Mouse (Mus musculus) gastrocnemius, postnatal 14 days (tissue): ENCODE results near the gene 2010111I01Rik. TPM values are rescaled to one million over a fixed set of nuclear protein-coding genes. Genes with fewer than 3 reads are reported as not detected.
"Not testable (repeated sequence)": the region's sequence is repeated elsewhere in the genome, so short reads cannot be mapped to it uniquely, and the experiment has no call there.

Source experiments
- DNase-seq: peaks from one replicate; pipeline ENCODE4 v3.0.0; 2021; ENCODE audit warnings: mixed read lengths
- intact Hi-C: fragments of 180-260 bp; cut with DNase I; formaldehyde crosslinking; loops from one replicate; pipeline ENCODE4 v1.15.1; 2025; ENCODE audit warnings: low total_unique reads
- total RNA-seq, 2 experiments: library from RNA; stranded (reverse); gene quantifications; 2 replicates each; pipeline ENCODE4 v1.2.3; 2021

Gene 2010111I01Rik
- total RNA-seq, 2 experiments from 2014 or later = 54.1 to 54.3 TPM

GRCm38 (mm10) chr13:63066607-63067006, 101.9 kb downstream of the 2010111I01Rik start:
- DNase-seq = no peak
- intact Hi-C loops = no loop called here

GRCm38 (mm10) chr13:63068371-63069136, 103.9 kb downstream of the 2010111I01Rik start:
- no peak for DNase-seq
- intact Hi-C loops = no loop called here

- intact Hi-C loops = no loop called here
- no peak for DNase-seq
Observed at GRCm38 (mm10) chr13:63071874-63072273, 107.2 kb downstream of the 2010111I01Rik start.

GRCm38 (mm10) chr13:63072376-63072775, 107.7 kb downstream of the 2010111I01Rik start:
- DNase-seq = peak; percentile 41
- intact Hi-C loops = no loop called here

GRCm38 (mm10) chr13:63073911-63074675, 109.4 kb downstream of the 2010111I01Rik start:
- intact Hi-C loops = no loop called here
- DNase-seq = no peak

- intact Hi-C loops = no loop called here
- no peak for DNase-seq
Observed at GRCm38 (mm10) chr13:63074676-63074991, 109.9 kb downstream of the 2010111I01Rik start.

- DNase-seq = no peak
- intact Hi-C loops = no loop called here
Observed at GRCm38 (mm10) chr13:63075331-63075855, 110.7 kb downstream of the 2010111I01Rik start.

- intact Hi-C loops = no loop called here
Observed at GRCm38 (mm10) chr13:63080191-63080590, 115.5 kb downstream of the 2010111I01Rik start.

GRCm38 (mm10) chr13:63080823-63081222, 116.1 kb downstream of the 2010111I01Rik start:
- DNase-seq = peak; percentile 26
- intact Hi-C loops = no loop called here

More at GRCm38 (mm10) chr13:63080191-63080590, 115.5 kb downstream of the 2010111I01Rik start:
- no peak for DNase-seq

- no peak for DNase-seq
- intact Hi-C loops = no loop called here
Observed at GRCm38 (mm10) chr13:63082555-63083136, 118.0 kb downstream of the 2010111I01Rik start.

- DNase-seq, intact Hi-C loops: not testable (repeated sequence)
Observed at GRCm38 (mm10) chr13:63083139-63083538, 118.4 kb downstream of the 2010111I01Rik start.

- DNase-seq = no peak
- intact Hi-C loops = no loop called here
Observed at GRCm38 (mm10) chr13:63083663-63084062, 119.0 kb downstream of the 2010111I01Rik start.

GRCm38 (mm10) chr13:63087865-63088683, 123.4 kb downstream of the 2010111I01Rik start:
- intact Hi-C loops = no loop called here

GRCm38 (mm10) chr13:63089513-63089912, 124.8 kb downstream of the 2010111I01Rik start:
- DNase-seq = no peak
- intact Hi-C loops = no loop called here

More at GRCm38 (mm10) chr13:63087865-63088683, 123.4 kb downstream of the 2010111I01Rik start:
- no peak for DNase-seq

GRCm38 (mm10) chr13:63091246-63091645, 126.6 kb downstream of the 2010111I01Rik start:
- intact Hi-C loops = no loop called here

GRCm38 (mm10) chr13:63092299-63092698, 127.6 kb downstream of the 2010111I01Rik start:
- intact Hi-C loops = no loop called here
- no peak for DNase-seq

More at GRCm38 (mm10) chr13:63091246-63091645, 126.6 kb downstream of the 2010111I01Rik start:
- no peak for DNase-seq

- DNase-seq = no peak
- intact Hi-C loops = no loop called here
Observed at GRCm38 (mm10) chr13:63092874-63093273, 128.2 kb downstream of the 2010111I01Rik start.

- no peak for DNase-seq
- intact Hi-C loops = no loop called here
Observed at GRCm38 (mm10) chr13:63093636-63094035, 128.9 kb downstream of the 2010111I01Rik start.
